Mouse (Mus musculus) kidney, adult 11 months (tissue): Measurements from ENCODE around the gene Trip12.
A peak's percentile ranks its signal among the peaks of the same experiment; 100 is the strongest.

Experiments used
- DNase-seq: peaks from one replicate; pipeline ENCODE4 v3.0.0; 2022

The Trip12 gene

GRCm38 (mm10) chr1:84859597-84859996, 19.3 kb upstream of the Trip12 start:
- DNase-seq, result no peak

GRCm38 (mm10) chr1:84855756-84856155, 15.4 kb upstream of the Trip12 start:
- DNase-seq, result no peak

- DNase-seq, result no peak
Observed at GRCm38 (mm10) chr1:84854966-84855365, 14.7 kb upstream of the Trip12 start.

- no peak for DNase-seq
Observed at GRCm38 (mm10) chr1:84853721-84854120, 13.4 kb upstream of the Trip12 start.

- DNase-seq, result peak; percentile 80
Observed at GRCm38 (mm10) chr1:84851512-84852235, 11.4 kb upstream of the Trip12 start.

DNA sequence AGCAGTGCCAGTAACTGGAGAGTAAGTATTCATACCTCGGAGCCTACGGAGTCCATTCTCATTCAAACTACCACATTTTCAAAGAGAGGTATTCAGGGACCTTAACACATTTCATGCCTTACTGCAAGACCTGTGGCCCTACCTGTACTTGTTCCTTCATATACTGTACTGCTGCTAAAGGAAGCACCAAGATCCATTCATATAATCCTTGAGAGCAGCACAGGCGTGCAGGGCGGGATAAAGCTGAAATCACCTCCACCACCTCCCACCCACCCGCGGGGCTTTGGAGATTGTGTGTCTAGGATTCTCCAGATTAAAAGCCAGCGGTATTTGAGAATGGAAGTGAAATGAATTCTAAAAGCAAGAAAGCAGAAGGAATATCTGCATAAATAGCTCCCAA, 10.2 kb upstream of the Trip12 start:
- DNase-seq, result no peak

DNA sequence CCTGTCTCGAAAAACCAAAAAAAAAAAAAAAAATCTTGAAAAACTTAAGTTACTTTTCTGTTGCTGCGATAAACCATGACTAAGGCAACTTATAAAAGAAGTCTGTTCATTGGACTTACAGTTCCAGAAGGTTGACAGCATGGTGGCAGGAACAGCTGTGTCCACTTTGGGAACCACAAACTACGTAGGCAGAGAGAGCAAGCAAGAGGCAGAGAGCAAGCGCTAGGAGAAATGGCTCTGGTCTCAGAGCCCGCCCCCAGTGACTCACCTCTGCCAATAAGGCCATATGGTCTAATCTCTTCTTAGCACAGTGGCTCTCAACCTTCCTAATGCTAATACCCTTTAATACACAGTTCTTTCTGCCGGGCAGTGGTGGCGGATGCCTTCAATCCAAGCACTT, 9.5 kb upstream of the Trip12 start:
- no peak for DNase-seq

DNA sequence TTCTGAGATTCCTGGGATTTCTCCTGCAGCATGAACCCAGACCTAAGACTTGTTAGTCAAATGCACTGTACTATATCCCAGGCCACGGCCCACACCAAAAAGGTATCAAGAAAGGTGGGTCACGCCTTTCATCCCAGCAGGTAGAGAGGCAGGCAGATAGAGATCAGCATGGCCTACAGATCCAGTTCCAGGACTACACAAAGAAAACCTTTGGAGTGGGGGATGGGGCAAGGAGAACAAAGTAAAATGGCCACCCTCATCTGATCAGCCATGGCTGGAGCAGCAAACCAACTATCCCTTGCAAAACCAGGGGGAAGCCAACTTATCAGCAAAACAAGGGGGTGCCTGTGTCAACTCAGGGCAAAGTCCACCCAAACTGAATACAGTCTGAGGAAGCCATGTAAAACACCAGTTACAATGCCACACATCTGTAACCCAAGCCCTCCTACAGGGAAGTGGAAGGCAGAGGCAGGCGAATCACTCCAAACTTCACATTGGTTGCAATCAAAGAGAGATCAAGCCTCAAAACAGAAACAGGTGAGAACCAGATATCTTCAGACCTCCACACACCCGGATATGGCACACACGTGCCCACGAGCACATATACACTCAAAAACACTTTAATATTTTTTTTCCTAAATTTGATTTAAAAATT, 8.6 kb upstream of the Trip12 start:
- no peak for DNase-seq

GRCm38 (mm10) chr1:84848335-84848734, 8.0 kb upstream of the Trip12 start:
- no peak for DNase-seq

DNA sequence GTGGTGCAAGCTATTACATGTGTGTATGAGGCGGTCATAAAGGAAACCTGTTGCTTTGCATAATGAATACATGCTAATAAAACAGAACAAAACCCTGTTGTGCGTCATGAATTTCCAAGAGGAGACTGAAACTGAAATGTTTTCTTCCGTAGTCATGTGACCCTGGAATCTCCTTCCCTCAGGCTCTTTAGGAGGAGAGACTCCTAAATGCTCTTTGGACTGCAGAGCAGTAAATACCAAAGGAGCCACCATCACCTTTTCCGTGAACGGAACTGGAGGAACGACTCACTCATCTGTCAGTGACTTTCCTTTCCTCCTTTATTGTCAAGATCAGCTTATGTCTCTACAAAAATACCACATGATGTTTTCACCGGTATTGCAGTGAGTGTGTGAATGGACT, 7.4 kb upstream of the Trip12 start:
- DNase-seq, result no peak

GRCm38 (mm10) chr1:84843366-84843765, 3.0 kb upstream of the Trip12 start:
- no peak for DNase-seq

DNA sequence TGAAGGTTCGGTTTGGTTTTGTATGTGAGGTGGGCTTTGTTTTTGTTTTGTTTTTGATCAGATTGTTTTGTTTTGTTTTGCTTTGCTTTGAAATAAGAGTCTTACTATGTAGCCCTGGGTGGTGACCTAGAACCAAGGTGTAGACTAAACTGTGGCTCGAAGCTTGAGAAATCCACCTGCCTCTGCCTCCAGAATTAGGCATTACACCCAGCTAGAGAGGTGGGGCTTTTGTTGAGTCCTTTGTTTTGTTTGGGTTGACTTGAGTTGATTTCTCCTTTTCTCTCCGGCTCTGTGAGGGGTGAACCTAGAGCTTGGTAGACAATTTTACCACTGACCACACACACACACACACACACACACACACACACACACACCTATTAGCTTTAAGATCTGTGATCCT, 745 bp upstream of the Trip12 start:
- no peak for DNase-seq

DNA sequence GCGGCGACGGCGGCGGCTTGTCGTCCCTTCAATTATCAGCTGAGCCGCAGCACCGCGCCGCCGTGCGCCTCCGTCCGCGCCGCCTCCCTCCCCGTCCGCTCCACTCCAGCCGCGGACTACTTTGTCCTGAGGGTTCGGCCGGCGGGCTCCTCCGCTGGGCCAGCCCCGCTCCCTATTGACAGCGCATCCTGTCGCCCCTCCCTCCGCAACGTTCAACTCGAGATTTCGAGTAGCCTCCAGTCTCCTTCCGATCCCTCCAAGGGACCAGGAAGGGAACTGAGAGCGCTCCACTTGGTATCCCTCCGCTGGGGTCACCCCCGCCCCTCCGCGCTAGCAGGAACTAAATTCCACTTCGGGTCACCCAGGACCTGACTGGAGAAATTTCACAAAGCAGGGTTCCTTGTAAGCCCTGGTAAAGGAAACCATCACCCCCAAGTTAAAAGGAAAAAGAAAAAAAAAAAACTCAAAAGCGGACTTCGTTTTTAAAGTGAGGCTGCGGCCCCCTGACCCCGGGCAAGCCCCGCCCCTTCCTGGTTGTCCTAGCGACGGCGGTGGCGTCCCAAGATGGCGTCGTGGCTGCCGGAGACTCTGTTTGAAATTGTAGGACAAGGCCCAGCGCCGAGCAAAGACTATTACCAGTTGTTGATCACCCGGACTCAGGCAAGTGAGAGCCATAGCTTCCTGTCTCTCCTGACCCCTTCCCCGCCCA, 853 bp downstream of the Trip12 start, which contains the start of gene Fbxo36:
TSS of gene Fbxo36 (plus strand) at position 533 of the 709 bp plus-strand sequence.
- peak; percentile 92 for DNase-seq

DNA sequence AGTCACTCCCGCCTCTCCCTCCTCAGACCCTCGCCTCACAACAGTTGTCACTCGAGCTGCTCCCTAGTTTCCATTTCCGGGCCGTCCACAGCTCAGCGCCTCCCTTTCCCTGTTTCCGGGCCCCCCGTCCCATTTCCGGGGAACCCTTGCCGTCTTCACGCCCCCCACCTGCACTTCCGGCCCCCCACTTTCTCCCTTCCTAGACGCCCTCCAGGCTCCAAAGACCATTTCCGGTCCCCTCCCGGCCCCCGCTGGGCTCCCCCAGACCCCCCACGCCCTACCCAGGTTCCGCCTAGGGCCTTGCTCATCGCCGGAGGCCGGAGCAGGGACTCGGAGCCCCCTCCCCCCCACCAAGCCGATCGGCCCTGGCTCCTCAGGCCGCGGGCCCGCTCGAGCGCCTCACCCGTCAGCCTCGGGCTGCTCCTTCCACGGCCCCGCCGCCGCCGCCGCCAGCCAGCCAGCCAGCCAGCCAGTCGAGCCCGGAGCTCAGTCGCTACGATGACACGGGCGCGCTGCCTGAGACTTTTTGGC, 1.6 kb downstream of the Trip12 start:
- DNase-seq, result peak; percentile 54

DNA sequence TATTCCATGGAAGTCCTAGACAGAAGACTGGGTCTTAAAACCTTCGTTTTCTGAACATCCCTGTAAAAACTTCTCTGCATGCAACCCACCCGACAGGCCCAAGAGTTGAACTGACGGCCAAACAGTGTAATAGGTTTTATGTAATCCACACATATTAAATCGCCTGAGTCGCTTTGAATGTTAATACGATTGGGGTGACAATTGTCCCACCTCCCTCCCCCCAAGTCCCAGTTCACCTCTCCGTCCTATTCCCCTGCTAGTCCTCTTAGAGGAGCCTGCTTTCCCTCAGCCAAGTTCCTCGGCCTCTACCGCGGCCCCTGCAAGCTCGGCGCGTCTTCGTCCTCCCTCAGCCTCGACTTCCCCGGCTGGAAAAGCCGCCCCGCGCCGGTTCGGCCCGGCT, 2.2 kb downstream of the Trip12 start:
- peak; percentile 14 for DNase-seq

GRCm38 (mm10) chr1:84837523-84838145, 2.7 kb downstream of the Trip12 start:
- DNase-seq, result no peak

- DNase-seq, result no peak
Observed at GRCm38 (mm10) chr1:84825091-84825490, 15.2 kb downstream of the Trip12 start.

DNA sequence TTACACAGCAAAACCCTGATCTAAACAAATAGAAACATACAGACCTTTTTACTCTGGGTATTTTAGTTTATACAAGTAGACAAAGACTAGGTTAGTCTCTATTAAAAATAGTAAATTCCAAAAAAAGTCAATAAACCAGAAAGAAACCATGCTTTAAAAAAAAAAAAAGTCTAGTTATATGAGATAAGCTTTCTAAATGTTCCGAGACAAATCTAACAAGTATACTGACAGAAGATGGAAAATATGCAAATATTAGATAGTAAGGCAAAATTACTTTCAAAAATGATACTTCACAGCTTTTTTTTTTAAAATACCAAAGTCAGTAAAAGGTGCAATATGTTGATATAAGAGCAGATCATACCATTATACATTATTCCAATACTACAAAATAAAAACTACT, 22.7 kb downstream of the Trip12 start:
- DNase-seq, result no peak

DNA sequence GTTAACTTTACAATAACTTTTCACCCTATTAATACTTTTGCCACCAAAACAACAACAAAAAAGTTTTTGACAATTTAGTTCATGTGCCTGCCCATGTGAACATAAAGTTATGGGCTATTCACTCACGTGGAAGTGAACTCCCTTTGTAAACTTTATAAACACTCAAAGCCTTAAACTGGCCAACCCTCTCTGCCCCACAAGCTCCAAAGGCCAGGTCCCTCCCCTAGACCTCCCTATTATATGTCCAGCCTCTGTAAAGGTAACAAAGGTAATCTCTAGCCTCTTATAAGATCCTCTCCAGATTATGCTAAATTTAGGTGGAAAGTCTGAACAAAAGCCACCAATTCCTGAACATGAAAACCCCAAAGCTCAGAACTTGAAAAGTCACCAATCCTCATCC, 36.5 kb downstream of the Trip12 start:
- DNase-seq, result no peak

- DNase-seq, result no peak
Observed at GRCm38 (mm10) chr1:84799166-84799565, 41.1 kb downstream of the Trip12 start.

DNA sequence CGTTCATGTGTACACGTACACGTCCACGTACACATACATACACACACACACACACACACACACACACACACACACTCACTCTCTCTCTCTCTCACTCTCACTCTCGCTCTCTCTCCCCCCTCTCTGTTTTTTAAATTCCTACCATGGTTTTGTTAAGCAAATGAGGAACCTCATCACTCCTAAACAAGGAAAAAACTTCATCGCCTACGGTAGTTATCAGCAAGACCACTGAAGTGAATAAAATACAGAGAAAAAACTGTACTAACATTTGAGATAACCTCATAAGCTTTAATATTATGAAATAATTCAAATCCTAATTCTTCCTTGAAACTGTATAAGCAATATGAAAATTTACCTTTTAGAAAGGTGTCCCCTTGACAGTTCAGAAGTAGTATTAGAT, 45.0 kb downstream of the Trip12 start:
- no peak for DNase-seq

GRCm38 (mm10) chr1:84791393-84791792, 48.9 kb downstream of the Trip12 start:
- DNase-seq, result no peak

GRCm38 (mm10) chr1:84780630-84781029, 59.7 kb downstream of the Trip12 start:
- DNase-seq, result no peak
